2 mouse cellular contexts compared by ENCODE assay signal in the genomic region with DNA sequence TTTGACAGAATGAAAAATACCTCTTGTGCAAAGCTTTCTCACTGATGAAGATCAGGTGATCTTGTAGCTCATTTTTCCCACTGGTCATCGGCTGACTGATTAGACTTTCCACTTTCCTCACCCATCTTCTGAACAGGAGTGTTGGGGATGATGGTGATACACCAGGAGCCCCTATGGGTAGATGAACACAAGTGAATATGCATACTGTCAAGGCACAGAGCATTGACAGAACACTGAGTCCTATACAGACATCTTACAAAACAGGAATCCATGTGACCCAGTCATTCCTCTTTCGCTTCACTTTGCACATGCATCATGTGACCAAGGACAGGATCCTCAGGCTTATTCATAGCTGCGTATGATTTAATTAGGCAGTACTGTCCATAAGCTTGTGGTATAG. TPM values are rescaled to one million over a fixed set of nuclear protein-coding genes. Genes with fewer than 3 reads are reported as not detected.
"Had no signal": no experiment of that assay in that cellular context is flagged by ENCODE, and none has a peak within 500 bp of the region (broad histone marks: within the 10 kb centered on the region; RNA-seq: fewer than 3 reads in every experiment).

A gene (minus strand): TSS at position 101 of the 400 bp plus-strand sequence.

RNA-seq across cellular contexts. Expression of the gene that starts here (rescaled TPM):
- total RNA-seq: gastrocnemius, adult 2 months had no signal
- polyA plus RNA-seq: erythroblast, embryonic 14.5 days had no signal
